Mouse (Mus musculus): ENCODE measurements around the gene Impg2.
A peak's percentile ranks its signal among the peaks of the same experiment; 100 is the strongest.

Gene Impg2

GRCm38 (mm10) chr16:56204051-56204450, at the start of gene Impg2:
TSS of gene Impg2 (plus strand) at chr16:56204313.
- peak; percentile 15 for DNase-seq (ENCODE audit: low spot score)

- DNase-seq (ENCODE audit: low spot score): no peak
These were observed 40.6 kb upstream of the Impg2 start for GRCm38 (mm10) chr16:56163466-56163865.

- no peak for DNase-seq (ENCODE audit: low spot score)
These were observed 33.9 kb upstream of the Impg2 start for GRCm38 (mm10) chr16:56170247-56170646.

- DNase-seq (ENCODE audit: low spot score): peak; percentile 47
These were observed 28.1 kb upstream of the Impg2 start for GRCm38 (mm10) chr16:56175867-56176581.

GRCm38 (mm10) chr16:56186863-56187262, 17.2 kb upstream of the Impg2 start:
- DNase-seq (ENCODE audit: low spot score): no peak

- peak; percentile 59 for DNase-seq (ENCODE audit: low spot score)
These were observed 15.9 kb upstream of the Impg2 start for GRCm38 (mm10) chr16:56188198-56188597.

- DNase-seq (ENCODE audit: low spot score): no peak
These were observed 8.6 kb downstream of the Impg2 start for GRCm38 (mm10) chr16:56212740-56213139.

- no peak for DNase-seq (ENCODE audit: low spot score)
These were observed 23.6 kb downstream of the Impg2 start for GRCm38 (mm10) chr16:56227686-56228085.

- DNase-seq (ENCODE audit: low spot score): no peak
These were observed 25.3 kb downstream of the Impg2 start for GRCm38 (mm10) chr16:56229455-56229854.

- DNase-seq (ENCODE audit: low spot score): peak; percentile 29
These were observed 27.2 kb downstream of the Impg2 start for GRCm38 (mm10) chr16:56231300-56231699.

- DNase-seq (ENCODE audit: low spot score): no peak
These were observed 28.6 kb downstream of the Impg2 start for GRCm38 (mm10) chr16:56232736-56233135.

- DNase-seq (ENCODE audit: low spot score): no peak
These were observed 41.9 kb downstream of the Impg2 start for GRCm38 (mm10) chr16:56246031-56246430.

GRCm38 (mm10) chr16:56273917-56274316, 69.8 kb downstream of the Impg2 start:
- DNase-seq (ENCODE audit: low spot score): no peak

- no peak for DNase-seq (ENCODE audit: low spot score)
These were observed 74.9 kb downstream of the Impg2 start for GRCm38 (mm10) chr16:56279060-56279459.

GRCm38 (mm10) chr16:56279752-56280151, 75.6 kb downstream of the Impg2 start:
- DNase-seq (ENCODE audit: low spot score): no peak

GRCm38 (mm10) chr16:56281336-56281735, 77.2 kb downstream of the Impg2 start:
- no peak for DNase-seq (ENCODE audit: low spot score)

GRCm38 (mm10) chr16:56283330-56283729, 79.2 kb downstream of the Impg2 start:
- no peak for DNase-seq (ENCODE audit: low spot score)

- no peak for DNase-seq (ENCODE audit: low spot score)
These were observed 79.8 kb downstream of the Impg2 start for GRCm38 (mm10) chr16:56283873-56284272.

GRCm38 (mm10) chr16:56286076-56286475, 82.0 kb downstream of the Impg2 start:
- DNase-seq (ENCODE audit: low spot score): no peak

GRCm38 (mm10) chr16:56286977-56287376, 82.9 kb downstream of the Impg2 start:
- DNase-seq (ENCODE audit: low spot score): no peak

- DNase-seq (ENCODE audit: low spot score): no peak
These were observed 90.8 kb downstream of the Impg2 start for GRCm38 (mm10) chr16:56294887-56295286.

GRCm38 (mm10) chr16:56295888-56296648, 92.0 kb downstream of the Impg2 start:
- no peak for DNase-seq (ENCODE audit: low spot score)

GRCm38 (mm10) chr16:56298248-56298647, 94.1 kb downstream of the Impg2 start:
- no peak for DNase-seq (ENCODE audit: low spot score)
